Mouse (Mus musculus): ENCODE results near the gene Trp53i11.

Gene Trp53i11

GRCm38 (mm10) chr2:93243439-93244089 is 56.2 kb downstream of the Trp53i11 start:
- DNase-seq, result no peak

- no peak for DNase-seq
Measured at GRCm38 (mm10) chr2:93244090-93244443, 56.7 kb downstream of the Trp53i11 start.

- no peak for DNase-seq
Measured at GRCm38 (mm10) chr2:93249058-93249457, 61.7 kb downstream of the Trp53i11 start.

- DNase-seq, result no peak
Measured at GRCm38 (mm10) chr2:93250611-93251010, 63.3 kb downstream of the Trp53i11 start.
